Mouse (Mus musculus) spleen, postnatal 36 days (tissue): ENCODE results near the gene Dusp15.

Experiments used
- DNase-seq, 2 experiments: peaks; one replicate each; pipeline ENCODE4 v3.0.0; 2022; ENCODE audit warnings: low spot score in 2 of 2, mixed read lengths in 1 of 2

Dusp15 gene

DNA sequence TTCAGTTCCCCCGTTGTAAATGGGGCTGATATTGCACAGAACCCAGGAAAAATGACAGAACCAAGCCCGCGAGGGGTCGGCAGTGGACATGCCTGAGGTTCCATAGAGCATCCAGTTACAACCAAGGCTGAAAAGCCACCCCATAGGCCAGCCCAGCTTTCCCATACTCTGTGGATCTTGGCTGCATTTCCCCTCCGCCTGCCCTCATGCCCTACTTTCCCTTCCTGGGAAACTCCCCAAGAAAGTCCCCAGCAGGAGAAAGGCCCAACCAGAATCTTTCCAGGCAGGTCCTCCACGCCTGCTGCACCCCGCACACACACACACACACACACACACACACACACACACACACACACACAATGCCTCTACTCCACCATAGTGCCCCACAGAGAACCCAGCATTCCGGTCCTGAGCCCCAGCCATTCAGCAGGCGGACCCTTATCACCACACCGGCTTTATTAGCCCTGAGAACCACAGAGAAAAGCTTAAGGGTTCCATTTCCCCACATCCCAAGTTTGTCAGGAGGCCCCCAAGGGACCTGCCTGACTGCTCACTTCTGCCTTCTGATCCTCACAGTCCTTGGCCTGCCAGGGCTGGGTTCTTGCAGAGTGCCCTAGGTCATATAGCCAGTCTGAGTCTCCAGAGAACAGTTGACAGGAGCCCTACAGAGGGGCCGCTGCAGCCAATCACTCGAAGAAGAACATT lies 19.9 kb downstream of the Dusp15 start:
- DNase-seq = no peak

DNA sequence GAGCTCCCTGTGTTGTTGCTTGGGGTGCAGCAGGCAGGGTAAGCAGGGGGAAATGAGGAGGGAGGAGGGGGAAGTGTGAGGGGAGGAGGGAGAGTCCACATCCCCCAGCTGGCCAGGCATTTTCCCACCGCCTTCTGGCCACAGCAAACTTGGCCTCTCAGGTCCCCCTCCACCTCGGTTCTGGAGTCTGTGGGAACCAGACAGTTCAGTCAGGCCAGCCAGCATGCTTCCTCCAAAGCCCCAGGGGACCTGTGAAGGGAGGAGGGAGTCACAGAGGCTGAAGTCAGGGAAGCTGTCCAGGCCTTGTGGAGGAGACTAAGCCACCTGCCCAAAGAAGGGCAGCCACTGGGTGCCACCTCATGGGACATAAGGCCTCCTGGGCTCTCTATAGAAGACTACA lies 21.2 kb downstream of the Dusp15 start:
- no peak for DNase-seq

DNA sequence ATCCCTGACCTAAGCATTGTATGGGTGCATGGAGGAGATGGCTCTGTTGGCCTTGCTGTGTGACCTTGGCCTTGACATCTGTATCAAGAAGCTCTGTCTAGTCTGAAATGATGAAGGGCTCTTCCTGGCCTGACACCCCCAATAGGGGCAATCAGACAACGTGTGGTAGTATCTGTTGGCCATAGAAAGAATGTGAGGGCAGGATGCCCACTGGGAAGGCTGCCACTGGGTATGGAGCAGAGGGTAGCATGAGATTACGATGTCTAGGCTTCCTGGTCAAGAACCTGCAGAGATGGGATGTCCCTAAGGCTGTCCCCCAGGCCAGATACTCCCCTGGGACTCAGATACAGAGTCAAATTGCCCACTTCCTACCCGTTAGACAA lies 22.5 kb downstream of the Dusp15 start:
- no peak for DNase-seq

DNA sequence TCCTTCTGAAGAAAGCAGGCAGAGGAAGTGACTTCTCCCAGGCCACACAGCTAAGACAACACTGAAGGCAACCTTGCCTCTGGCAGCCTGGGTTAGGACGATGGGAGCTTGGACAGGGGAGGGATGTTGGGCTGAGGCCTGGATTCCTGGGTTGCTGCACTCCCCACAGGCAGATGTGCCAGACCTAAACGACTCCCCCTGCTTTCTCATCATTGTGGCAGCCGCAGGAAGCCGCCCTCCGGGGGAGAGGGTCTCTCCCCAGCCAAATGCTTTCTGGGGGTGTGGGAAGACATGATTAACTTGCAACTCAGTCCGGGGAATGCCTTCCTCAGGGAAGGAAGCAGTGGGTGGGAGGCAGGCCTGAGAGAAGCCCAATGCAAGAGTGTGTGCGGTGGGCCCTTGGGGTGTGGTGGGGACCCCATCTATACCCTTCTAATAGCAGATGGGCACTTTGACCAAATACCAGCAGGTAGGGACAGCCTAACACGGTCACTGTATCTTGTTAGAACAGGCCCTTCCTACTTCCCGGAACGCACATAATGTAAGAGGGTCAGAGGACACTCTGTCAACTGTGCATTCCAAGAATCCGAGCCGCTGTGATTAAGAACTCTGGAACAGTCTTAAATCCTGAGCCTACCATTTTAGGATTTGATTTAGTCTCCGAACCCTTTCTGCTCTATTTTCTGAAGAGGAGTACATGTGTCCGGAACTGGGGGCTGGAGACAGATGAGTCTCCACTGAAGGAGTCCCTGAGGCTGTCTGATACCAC lies 23.1 kb downstream of the Dusp15 start:
- no peak for DNase-seq

DNA sequence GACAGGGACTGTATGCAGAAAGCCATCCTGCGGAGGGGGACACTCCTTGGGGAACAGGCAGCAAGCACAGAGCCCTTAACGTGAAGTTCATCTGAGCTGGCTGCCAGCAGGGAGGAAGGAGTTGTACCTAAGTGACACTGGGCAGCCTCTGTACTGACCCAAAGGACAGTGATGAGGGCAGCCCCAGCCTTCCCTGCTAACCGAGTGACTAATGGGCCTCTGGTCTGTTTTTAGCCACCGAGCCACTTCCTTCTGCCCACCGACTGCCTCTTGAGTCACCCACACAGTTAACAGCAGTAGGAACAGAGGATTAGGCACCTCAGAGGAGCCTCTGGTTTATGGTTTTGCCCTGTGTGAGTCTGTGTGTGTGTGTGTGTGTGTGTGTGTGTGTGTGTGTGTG lies 24.1 kb downstream of the Dusp15 start:
- no peak for DNase-seq

DNA sequence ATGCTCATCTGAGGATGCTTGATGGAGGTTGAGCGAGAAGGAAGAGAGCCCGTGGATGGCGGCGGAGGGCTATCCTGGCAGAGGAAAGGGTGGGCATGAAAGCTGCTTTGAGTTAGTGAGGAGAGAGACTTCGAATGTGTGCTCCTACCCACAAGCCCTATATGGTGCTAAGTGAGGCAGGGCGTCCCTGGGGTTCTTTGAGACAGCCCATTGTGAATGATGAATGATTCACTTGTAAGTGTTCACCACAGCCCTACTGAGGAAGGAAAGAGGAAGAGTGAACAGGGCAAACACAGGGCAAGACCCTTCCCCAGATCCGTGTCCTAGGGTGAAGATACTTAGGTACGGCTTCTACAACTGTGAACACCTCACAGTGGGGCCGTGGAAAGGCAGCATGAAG lies 24.6 kb downstream of the Dusp15 start:
- DNase-seq = no peak

DNA sequence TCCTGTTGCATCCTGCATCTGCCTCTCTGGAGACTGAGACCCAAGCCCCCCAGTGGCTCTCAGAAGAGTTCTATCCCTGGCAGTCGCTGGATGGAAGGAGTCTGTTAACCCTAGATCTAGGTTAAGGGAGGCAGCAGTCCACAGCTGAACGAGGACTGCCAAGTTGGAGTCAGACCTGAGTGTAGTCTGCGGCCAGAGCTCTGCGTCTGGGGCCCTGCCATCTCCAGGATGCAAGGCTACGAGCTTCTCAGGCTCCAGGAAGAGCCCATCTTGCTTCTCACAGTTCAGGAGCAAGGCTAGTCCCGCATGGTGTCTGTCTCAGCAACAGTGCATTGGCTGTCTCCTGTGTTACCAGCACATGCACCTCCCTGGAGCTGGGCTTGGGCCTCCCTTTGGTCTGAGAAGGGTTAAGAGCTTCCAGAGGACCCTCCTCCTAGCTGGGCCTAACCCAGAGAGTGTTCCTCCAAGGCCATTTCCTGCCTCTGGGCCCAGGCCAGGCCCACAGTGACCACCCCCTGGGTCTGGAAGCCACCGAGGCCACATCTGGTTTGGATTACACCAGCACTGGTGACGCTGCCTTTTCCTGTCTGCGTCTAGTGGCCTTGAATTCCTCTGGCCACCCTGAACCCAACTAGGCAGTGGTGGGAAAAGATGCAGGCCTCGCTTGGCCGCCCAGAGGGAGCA lies 26.2 kb downstream of the Dusp15 start:
- DNase-seq = peak; percentile 21 to 24

DNA sequence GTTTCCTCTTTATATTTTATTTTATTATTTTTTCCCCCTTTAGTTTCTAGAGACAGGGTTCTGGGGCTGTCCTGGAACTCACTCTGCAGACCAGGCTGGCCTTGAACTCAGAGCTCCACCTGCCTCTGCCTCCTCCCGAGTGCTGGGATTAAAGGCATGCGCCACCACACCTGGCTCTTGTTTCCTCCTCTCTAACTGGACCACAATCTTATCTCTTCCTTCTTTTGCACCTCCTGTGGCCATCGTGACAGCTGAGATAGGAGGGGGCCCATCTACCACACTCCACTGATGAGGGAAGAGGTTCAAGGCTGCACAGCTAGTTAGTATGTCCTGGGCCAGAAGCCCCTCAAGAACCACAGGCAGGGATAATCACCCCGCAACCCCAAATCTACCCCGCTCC lies 27.0 kb downstream of the Dusp15 start:
- no peak for DNase-seq

DNA sequence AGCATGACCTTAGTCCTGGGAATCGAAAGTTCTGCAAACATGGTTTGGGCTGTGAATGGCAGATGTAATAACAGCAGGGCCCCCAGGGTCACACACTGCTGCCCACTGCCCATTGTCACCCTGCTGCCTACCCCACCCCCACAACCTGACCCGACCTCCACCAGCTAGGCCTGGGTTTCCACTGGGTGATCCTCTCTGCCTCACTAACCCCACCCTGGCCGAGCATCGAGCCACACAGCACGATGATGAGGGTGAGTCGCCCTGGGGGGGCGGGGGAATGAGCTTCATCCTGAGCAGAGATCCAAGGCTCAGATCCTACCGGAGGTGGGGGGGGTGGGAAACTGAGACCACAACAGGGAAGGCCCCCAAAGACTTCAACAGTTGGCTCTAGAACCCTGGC lies 27.4 kb downstream of the Dusp15 start:
- DNase-seq = no peak

DNA sequence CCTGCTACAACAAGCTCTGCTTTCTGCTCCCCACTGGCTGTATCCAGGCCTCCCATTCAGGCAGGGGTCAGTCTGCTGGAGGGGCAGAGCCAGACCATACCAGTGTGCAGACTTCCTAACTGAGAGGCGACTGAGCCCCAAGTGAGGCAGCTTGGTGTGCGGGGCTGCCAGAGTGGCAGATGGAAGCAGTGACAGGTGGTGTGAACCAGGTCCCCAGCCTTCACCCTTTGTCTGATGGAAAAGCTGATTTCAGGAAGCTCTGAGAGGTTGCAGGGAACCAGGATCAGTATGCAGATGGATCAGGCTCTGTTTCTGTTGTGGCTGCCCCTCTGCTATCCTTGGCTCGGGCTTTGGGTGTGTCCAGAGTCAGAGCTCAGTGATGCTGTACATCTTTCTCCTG lies 27.9 kb downstream of the Dusp15 start:
- no peak for DNase-seq

DNA sequence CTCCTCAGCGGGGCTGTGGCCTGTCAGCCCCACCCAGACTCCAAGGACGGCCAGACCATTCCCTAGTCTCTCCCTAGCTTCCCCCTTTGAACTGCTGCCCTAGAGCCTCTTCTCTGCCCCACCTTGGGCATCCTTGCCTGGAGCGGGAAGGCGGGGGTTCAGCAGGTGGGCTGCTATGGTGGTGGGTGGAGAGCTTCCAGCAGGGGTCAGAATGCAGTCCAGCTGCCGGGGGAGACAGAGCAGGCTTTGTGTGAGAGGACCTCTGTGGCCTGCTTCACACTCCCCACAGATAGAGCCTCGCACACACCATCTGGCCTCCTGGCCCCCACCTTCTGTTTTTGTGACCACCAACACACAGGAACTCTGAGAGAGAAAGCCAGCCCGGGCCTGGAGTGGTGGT lies 29.1 kb downstream of the Dusp15 start:
- no peak for DNase-seq

DNA sequence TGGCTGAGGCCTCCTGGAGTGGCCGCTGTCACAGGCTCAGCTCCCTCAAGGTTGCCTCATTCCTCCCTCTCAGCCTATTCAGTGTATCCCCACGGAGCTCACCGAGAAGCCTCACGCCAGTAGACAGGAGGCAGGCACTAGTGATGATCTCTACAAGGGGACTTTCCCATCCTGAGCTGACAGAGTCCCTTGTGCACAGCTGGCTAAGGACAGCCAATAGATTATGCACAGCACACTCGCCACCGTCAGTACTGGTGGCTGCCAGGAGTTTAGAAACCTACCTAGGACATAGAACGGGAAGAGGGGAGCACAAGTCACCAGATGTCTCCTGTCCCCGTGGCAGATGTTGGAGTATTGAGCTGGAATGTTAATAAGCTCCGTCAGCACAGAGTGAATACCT lies 33.8 kb downstream of the Dusp15 start:
- DNase-seq = no peak

DNA sequence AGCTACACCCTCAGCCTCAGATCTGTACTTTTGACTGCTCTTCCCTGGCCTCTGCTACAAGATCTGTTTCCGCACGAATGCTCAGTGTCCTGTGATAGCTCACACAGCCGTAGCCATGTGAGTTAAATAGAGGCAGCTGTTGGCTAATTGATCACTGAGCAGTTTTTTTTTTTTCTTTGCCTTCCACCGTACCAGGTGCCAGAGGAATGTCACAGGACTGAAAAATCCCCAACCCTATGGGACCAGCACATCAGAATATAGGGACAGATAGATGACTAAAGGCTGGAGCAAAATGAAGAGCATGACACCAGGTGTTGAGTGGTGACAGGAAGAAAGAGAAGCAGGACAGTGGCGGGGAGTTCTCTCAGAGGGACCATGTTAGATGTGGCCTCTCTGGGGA lies 35.4 kb downstream of the Dusp15 start:
- DNase-seq = no peak

DNA sequence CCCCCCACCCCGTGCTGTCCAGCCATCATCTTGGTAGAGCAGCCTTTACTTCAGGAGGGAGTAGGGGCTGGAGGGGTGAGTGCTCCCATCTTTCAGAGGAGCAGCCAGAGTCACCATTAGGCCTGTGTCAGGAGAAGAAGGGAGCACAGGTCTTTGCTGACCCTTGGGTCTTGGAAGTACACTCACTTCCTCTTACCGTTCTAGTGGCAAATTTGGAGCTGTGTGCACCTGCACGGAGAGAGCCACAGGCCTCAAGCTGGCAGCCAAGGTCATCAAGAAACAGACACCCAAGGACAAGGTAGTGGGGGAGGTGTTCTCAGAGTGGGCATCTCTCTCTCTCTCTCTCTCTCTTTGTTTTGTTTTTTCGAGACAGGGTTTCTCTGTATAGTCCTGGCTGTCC lies 36.0 kb downstream of the Dusp15 start:
- DNase-seq = no peak

DNA sequence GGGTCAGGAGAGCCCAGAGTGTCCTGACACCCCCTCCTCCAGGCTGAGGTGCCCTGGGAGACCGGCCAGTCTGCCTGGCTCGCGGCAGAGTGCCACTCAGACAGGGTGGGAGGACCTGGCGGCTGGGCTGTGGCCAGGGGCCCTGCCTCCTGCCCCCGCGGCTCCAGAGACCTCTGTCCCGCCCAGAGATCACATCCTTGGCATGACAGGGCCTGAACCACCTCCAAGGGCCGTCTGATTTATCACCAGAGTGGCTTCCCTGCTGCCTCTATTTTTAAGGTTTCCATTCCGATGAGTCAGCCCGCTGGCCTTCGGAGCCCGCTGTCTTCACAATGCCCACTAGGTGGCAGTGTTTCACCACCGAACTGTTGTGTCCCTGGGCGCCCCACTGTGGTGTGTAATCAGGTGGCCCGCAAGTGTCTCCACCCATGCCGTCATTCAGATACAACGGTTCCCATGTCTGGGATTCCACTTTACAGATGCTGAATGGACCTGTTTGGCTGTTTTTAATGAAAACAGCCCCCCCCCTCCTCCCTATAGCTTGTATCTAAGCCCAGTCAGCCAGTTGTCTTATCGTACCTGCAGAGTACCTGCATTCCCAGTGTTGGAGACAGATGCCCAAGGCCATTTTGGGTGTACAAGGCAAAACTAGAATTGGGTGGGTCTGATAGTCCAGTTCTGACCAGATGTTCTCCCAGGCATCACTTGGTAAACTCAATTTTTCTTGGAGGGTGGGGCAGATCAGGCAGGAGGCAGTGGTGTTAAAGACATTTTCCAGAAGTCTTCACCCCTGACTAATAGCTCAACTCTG lies 37.0 kb downstream of the Dusp15 start:
- peak; percentile 55 to 65 for DNase-seq

DNA sequence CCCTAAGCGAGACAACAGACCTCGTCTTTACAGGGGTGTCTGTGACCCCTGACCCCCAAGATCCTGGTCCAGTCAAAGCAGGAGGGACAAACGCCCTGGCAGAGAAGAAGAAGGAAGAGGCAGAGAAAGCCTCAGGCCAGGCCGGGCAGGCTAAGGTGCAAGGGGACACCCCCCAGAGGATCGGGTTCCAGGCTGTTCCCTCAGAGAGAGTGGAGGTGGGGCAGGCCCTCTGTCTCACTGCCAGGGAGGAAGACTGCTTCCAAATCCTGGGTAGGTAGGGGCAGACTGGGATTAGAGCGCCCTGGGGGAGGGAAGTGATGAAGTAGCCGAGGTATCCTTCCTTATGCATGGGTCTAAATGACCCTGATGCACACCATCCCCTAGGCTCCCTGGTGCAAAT lies 38.0 kb downstream of the Dusp15 start:
- DNase-seq = no peak

DNA sequence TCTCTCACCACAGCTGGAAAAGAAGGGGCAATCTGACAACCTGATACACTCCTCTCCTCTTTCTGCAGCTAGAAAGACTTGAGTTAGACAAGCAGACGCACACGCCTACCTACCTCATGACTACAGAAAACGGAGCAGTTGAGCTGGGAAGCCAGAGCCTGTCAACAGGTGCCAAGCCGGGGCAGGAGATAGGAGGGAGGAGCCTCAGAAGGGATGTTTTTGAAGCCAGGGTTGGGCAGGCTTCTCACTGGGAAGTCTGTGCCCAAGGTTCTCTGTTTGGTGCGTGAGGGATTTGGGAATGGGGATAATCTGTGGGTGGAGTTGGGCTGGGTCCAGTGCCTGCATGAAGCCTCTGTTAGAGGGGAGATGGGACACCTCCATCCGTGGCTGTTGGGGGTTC lies 40.1 kb downstream of the Dusp15 start:
- no peak for DNase-seq

DNA sequence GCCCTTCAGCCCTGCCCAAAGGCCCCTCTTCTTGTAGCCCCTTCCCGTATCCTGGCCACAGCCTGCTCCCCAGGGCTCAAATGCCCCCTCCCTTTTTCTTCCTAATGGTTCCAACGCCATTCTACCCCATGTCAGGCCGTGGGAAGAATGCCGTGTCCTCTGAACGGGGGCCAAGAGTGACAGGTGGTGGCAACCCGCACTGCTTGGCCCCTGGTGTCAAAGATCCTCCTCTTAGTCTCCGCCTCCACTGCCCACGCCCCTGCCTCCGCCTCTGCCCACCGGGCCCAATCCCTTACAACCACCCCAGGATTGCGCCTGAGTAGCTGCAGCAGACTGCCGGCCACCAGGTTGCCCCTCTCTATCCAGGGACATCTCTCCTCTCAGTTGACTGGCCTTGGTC lies 40.5 kb downstream of the Dusp15 start, which contains the start of gene Mylk2:
TSS of gene Mylk2 (plus strand) at position 322 of the 400 bp plus-strand sequence.
- no peak for DNase-seq

DNA sequence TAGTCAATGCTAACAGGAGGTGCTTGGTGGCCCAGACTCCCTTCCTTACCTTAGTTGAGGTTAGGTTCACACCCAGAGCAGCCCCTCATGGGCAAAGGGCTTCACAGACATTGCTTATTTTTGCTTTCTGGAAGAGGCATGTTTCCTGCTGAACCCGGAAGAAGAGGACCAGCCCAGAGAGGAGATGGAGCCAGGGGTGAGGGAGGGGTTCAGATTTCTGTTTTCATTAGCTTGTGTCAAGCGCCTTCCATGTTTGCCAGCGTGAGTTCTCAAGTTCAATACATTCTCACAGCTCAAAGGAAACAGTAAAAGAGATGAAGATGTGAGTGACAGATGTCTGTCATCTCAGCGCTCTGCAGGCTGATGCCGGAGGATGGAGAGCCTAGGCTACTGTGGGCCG lies 41.6 kb downstream of the Dusp15 start:
- no peak for DNase-seq

DNA sequence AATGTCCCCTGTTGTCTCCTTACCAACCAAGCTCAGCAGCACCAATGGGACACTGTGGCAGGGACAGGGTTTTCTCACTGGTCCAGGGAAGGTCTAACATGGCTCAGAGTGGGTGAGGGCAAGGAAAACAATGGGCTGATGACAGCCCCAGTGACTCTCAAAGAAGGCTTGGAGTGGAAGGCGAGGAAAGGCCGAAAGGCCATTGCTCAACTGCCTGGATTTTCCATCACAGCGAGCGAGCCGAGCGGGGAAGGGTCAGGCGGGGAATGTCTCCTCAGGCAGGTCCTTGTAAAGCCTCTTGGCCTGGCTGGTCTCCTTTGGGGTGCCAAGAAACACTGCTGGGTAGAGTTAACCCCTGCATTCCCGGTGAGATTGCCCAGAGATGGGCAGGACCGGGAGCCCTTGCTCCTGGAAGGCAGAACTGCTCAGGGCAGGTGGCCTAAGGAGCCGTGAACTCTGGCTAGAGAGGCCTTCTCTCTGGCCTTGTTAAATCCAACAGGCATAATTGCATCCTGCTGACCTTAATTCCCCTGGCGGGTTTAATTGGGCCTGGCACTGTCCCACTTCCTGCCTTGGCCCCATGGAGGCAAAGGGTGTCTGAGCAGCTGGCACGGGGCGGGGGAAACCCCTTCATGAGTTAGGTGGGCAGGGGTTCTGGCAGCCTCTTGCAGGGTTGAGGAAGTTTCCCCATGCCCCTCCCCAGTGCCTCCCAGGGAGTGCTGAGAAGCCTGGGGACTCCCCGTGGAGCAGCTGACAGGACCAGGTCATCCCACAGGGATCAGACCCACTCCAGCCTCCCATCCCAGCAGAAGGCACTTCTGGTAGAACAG lies 44.2 kb downstream of the Dusp15 start:
- DNase-seq = no peak
